Mouse (Mus musculus) intestine, postnatal 0 days (tissue): ENCODE data around the gene H1f0. TPM values are rescaled to one million over a fixed set of nuclear protein-coding genes. Genes with fewer than 3 reads are reported as not detected.

Experiments
- ATAC-seq: fragments of 200-750 bp; cut with Nextera tagmentation; 2 replicates; pipeline ENCODE4 v1.8.0; 2017; ENCODE audit warnings: mild to moderate bottlenecking, moderate TSS enrichment, moderate library complexity
- H3K27ac ChIP-seq: fragments of 300-500 bp; sonication (generic); 2 replicates; pipeline ENCODE4 v1.5.1; 2014; ENCODE audit warnings: mild to moderate bottlenecking, low read depth, low read length, moderate library complexity
- H3K27me3 ChIP-seq: fragments of 300-500 bp; sonication (generic); replicated peaks from 2 replicates; pipeline ENCODE4 v1.6.1; 2014; ENCODE audit warnings: low read length, mixed read lengths; ENCODE audit not compliant: control insufficient read depth, insufficient read depth
- H3K36me3 ChIP-seq: fragments of 300-500 bp; sonication (generic); 2 replicates; pipeline ENCODE4 v1.6.1; 2014; ENCODE audit warnings: mild to moderate bottlenecking, moderate library complexity; ENCODE audit not compliant: control insufficient read depth, insufficient read depth
- H3K4me1 ChIP-seq: fragments of 300-500 bp; sonication (generic); replicated peaks from 2 replicates; pipeline ENCODE4 v1.6.1; 2014; ENCODE audit warnings: antibody characterized with exemption, low read length, mixed read lengths; ENCODE audit not compliant: control insufficient read depth, insufficient read depth
- H3K4me2 ChIP-seq: fragments of 300-500 bp; sonication (generic); replicated peaks from 2 replicates; pipeline ENCODE4 v1.6.1; 2014; ENCODE audit warnings: low read depth, mild to moderate bottlenecking, moderate library complexity
- H3K4me3 ChIP-seq: fragments of 300-500 bp; sonication (generic); 2 replicates; pipeline ENCODE4 v1.5.1; 2014; ENCODE audit warnings: low read depth, low read length
- H3K9ac ChIP-seq: fragments of 300-500 bp; sonication (generic); 2 replicates; pipeline ENCODE4 v1.6.1; 2014; ENCODE audit warnings: mild to moderate bottlenecking, low read depth, low read length
- H3K9me3 ChIP-seq: fragments of 300-500 bp; sonication (generic); 2 replicates; pipeline ENCODE4 v1.6.1; 2016; ENCODE audit warnings: mixed run types; ENCODE audit not compliant: control insufficient read depth
- CTCF ChIP-seq: sonication (generic); IDR thresholded peaks from 2 replicates; pipeline ENCODE4 v1.5.1; 2016; ENCODE audit warnings: low read depth, mild to moderate bottlenecking, control low read depth, antibody characterized with exemption, moderate library complexity
- WGBS: fragments of 180-500 bp; shearing (Covaris S2); extraction: QIAGEN DNeasy Blood & Tissue Kit; methylation state at CpG from one replicate; pipeline ENCODE4 v1.1.7; 2014; 5-methylcytosine and 5-hydroxymethylcytosine counted together
- polyA plus RNA-seq: library from polyadenylated mRNA; unstranded; fragments of >200 nt; fragmentation: Nextera tagmentation; extraction: Ambion mirVana; gene quantifications from 2 replicates; pipeline ENCODE4 v1.2.1, GENCODE M21; 2015

H1f0 gene
- polyA plus RNA-seq, 1 experiment from 2014 or later = 319 TPM

DNA sequence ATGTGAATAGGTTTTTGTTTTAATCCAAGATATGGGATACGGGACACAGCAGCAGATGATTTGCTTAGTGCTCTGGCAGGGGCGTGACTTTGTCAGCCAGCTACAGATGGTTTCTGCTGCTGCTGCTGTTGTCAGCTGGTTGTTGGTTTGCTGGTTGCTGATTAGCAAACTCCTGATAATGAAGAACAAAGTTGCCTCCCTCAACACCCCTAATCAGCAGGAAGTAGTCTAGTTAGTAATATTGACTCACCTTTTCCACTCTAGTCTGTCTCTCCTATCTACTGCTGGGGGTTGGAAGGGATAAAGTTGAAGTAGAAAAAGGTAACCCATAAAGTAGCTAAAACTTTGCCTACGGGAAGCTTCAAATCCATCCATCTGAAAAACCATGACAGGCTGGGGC is 39.4 kb downstream of the H1f0 start:
- H3K9me3 ChIP-seq = no peaks in the 10 kb centered on the region
- ATAC-seq = 0 out of 2 replicates have a peak, but pooled peaks have one; percentile 10
- peak overlapping the region; percentile 72 for H3K27ac ChIP-seq
- 24% methylated on average over 3 of the region's 3 CpGs for WGBS
- H3K4me2 ChIP-seq = peak overlapping the region; percentile 40
- H3K36me3 ChIP-seq = no peaks in the 10 kb centered on the region
- peaks cover 5% of the 10 kb centered on the region for H3K4me1 ChIP-seq
- no peak for TF ChIP-seq CTCF
- H3K27me3 ChIP-seq = no peaks in the 10 kb centered on the region
- H3K9ac ChIP-seq = no peak overlapping the region
- no peak overlapping the region for H3K4me3 ChIP-seq

DNA sequence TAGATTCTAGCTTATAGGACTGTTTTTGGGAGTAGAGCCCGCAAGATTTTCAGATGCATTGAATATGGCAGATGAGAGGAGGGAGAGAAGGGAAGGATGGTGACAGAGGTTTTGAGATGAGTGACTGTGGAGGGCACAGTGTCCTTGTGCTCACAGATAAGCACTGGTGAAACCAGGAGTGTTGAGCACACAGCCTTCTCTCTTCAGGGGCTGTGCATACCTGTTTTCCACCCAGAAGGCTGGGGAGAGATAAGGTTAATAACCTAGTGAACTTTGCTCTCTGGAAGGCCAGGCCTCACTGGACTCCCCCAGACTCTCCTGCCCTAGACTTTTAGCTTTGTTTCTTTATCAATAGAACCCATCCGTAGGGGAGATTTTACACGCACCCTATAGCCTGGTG is 40.2 kb downstream of the H1f0 start:
- H3K27me3 ChIP-seq = no peaks in the 10 kb centered on the region
- 52% methylated on average over 3 of the region's 3 CpGs for WGBS
- H3K4me1 ChIP-seq = peaks cover 5% of the 10 kb centered on the region
- no peak overlapping the region for H3K4me3 ChIP-seq
- peak; percentile 58 for ATAC-seq
- no peaks in the 10 kb centered on the region for H3K36me3 ChIP-seq
- no peak for TF ChIP-seq CTCF
- peak overlapping the region; percentile 72 for H3K27ac ChIP-seq
- H3K9me3 ChIP-seq = no peaks in the 10 kb centered on the region
- no peak overlapping the region for H3K9ac ChIP-seq
- H3K4me2 ChIP-seq = peak overlapping the region; percentile 40; the same call in 1 of the 2 replicates

DNA sequence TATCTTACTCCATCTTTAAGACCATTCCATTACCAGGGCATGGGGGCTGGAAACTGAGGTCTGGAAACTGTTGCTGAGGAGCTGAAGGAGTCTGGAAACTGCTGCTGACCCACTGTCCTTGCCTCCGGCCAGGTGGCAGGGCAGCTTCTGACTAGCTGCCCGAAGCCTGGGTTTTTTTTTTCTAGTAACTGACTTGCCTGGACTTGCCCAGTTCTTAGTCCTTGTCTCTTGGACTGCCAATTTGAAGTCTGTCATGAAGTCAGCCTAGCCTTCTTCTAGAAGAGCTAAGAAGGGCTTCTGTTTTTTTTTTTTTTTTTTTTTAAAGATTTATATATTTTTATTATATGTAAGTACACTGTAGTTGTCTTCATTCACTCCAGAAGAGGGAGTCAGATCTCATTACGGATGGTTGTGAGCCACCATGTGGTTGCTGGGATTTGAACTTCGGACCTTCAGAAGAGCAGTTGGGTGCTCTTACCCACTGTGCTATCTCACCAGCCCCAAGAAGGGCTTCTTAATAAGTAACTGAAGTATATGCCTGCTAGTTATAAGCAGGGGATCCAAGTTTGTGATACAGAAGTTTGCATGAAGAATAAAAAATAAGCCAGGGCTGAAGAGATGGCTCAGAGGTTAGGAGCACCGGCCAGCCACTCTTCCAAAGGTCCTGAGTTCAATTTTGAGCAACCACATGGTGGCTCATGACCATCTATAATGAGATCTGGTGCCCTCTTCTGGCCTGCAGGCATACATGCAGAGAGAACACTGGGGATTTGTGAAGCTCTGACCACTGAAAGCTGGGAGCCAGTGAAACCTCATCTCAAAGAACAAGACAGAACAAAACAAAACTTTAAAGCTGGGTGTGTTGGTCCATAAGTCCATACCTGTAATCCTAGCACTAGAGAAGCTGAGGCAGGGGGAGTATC is 43.1 kb downstream of the H1f0 start:
- H3K27ac ChIP-seq = no peak overlapping the region; the same call in 1 of the 2 replicates
- TF ChIP-seq CTCF = peak; percentile 82
- H3K4me2 ChIP-seq = no peak overlapping the region
- H3K4me3 ChIP-seq = no peak overlapping the region
- H3K9me3 ChIP-seq = no peaks in the 10 kb centered on the region
- H3K4me1 ChIP-seq = peaks cover 9% of the 10 kb centered on the region
- ATAC-seq = peak; percentile 20; the same call in 1 of the 2 replicates
- 58% methylated on average over 5 of the region's 5 CpGs for WGBS
- H3K36me3 ChIP-seq = no peaks in the 10 kb centered on the region
- H3K9ac ChIP-seq = no peak overlapping the region
- no peaks in the 10 kb centered on the region for H3K27me3 ChIP-seq

DNA sequence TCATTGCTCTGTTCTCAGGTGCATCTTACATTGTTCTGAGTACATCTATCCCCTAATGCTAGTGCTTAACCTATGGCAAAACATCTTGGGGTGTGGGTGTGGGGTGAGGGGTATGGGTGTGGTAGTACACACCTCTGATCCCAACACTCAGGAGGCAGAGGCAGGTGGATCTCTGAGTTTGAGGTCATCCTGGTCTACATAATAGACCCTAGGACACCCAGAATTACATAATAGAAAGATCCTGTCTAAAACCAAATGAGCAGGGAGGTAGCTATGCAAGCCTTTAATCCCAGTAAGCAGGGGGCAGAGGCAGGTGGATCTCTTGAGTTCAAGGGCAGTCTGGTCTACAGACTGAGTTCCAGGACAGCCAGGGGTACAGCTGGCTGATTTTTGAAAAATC is 45.5 kb downstream of the H1f0 start:
- Histone ChIP-seq H3K27ac (no peak overlapping the region), H3K27me3 (no peaks in the 10 kb centered on the region), H3K4me3 (no peak overlapping the region), H3K9ac (no peak overlapping the region), H3K4me2 (no peak overlapping the region), H3K9me3 (no peaks in the 10 kb centered on the region), H3K4me1 (0 out of 2 replicates have a peak, but pooled peaks cover 5% of the 10 kb centered on the region), H3K36me3 (peaks cover 20% of the 10 kb centered on the region)
- no peak for TF ChIP-seq CTCF
- ATAC-seq = no peak

DNA sequence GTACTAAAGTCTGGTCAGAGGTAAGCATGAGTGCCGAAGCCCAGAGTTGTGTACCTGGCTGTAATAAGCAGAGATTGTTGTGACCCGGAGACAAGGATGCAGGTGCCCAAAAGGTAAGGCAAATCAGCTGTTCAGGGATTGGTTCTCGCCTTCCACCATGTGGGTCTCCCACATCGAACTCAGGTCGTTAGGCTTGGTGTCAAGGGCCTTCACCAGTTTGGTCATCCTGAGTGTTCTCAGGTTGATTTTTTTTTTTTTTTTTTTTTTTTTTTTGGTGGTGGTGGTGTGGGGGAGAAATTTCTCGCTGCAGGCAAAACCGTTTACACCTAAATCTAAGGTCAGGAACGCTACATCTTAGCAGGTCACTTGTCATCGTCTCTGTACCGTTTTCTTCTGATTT is 46.2 kb downstream of the H1f0 start:
- TF ChIP-seq CTCF = no peak
- Histone ChIP-seq H3K4me3 (peak overlapping the region; percentile 75), H3K36me3 (peaks cover 27% of the 10 kb centered on the region), H3K9ac (0 out of 2 replicates have a peak overlapping the region, but pooled peaks have one; percentile 75), H3K9me3 (no peaks in the 10 kb centered on the region), H3K27ac (peak overlapping the region; percentile 22; the same call in 1 of the 2 replicates), H3K4me2 (peak overlapping the region; percentile 72), H3K4me1 (0 out of 2 replicates have a peak, but pooled peaks cover 5% of the 10 kb centered on the region), H3K27me3 (no peaks in the 10 kb centered on the region)
- ATAC-seq = no peak
- 34% methylated on average over 10 of the region's 10 CpGs for WGBS

DNA sequence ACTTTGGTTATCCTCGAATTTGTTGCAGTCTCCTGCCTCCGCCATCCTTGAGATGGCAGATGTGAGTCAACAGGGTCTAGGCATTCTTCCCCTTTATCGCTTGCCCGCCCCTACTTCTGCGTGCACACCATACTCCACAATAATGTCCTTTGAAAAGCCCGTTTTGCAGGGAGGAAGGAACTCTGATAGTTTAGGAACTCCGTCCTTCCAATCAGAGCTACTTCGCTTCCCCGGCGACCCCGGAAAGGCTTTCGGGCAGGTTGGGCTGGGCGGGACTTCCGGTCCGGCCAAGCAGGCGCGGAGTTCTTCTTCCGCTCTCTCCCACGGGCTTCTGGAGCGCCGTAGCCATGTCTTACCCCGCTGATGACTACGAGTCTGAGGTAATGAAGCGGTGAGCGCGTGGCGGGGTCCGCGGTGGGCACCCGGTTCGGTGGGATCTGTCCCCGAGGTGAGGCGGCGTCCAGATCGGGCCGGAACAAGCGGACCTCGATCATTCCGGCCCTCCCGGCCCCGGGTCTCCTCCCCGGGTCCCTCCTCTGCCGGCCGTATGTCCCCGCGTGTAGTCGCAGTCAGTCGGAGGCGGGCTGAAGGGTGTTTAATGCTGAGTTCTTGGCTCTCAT is 46.8 kb downstream of the H1f0 start, which contains the start of gene Eif3l:
TSS of gene Eif3l (plus strand) at position 267 of the 620 bp plus-strand sequence.
- H3K27ac ChIP-seq = peak within 1 kb of the TSS; percentile 22
- ATAC-seq = peak; percentile 48
- no peaks in the 10 kb centered on the region for H3K9me3 ChIP-seq
- under 1% methylated on average over 49 of the region's 49 CpGs for WGBS
- peak within 1 kb of the TSS; percentile 75 for H3K9ac ChIP-seq
- H3K36me3 ChIP-seq = peaks cover 32% of the 10 kb centered on the region
- H3K4me2 ChIP-seq = peak within 1 kb of the TSS; percentile 72
- no peaks in the 10 kb centered on the region for H3K27me3 ChIP-seq
- 0 out of 2 replicates have a peak, but pooled peaks cover 5% of the 10 kb centered on the region for H3K4me1 ChIP-seq
- TF ChIP-seq CTCF = peak; percentile 44
- H3K4me3 ChIP-seq = peak within 1 kb of the TSS; percentile 75
